Mouse (Mus musculus): Measurements from ENCODE around the gene Padi4. TPM values are rescaled to one million over a fixed set of nuclear protein-coding genes. Genes with fewer than 3 reads are reported as not detected.

Padi4 gene
- polyA plus RNA-seq, 1 experiment from 2014 or later, result 0.20 TPM

DNA sequence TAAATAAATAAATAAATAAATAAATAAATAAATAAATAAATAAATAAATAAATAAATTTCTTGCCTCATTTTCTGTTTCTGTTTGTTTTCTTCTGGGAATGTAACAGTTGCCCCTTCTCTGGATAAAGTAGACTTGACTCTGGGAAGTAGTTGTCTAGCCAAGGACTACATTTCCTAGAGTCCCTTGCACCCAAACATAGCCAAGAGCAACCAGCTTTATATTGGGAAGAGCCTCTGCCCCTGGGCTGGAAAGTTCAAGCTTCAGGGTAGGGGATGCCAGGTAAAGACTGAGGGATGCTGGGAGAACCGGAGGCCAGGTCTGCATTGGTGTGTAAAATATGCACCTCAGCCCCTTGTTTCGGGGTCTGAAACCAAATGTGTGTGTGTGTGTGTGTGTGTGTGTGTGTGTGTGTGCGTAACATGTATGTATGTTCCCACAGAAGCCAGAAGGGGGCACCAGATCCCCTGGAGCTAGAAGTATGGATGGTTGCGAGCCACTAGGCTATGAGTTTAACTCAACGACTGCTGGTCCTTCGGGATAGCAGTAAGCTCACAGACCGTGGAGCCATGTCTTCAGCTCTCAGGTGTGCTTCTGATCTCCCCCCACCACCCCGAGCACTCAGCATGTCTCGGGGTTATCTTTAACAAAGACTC, 10.4 kb upstream of the Padi4 start:
- Histone ChIP-seq H3K4me3 (replicated peaks) (no peak overlapping the region), H3K27me3 (replicated peaks) (no peaks in the 10 kb centered on the region), H3K4me1 (no peaks in the 10 kb centered on the region), H3K9me3 (replicated peaks) (no peaks in the 10 kb centered on the region), H3K9ac (replicated peaks) (no peak overlapping the region), H3K27ac (replicated peaks) (no peak overlapping the region), H3K4me2 (no peak overlapping the region), H3K36me3 (no peaks in the 10 kb centered on the region)
- WGBS, result 92% methylated on average over 9 of the region's 9 CpGs
- no peak for ATAC-seq (ENCODE audit: low FRiP score)

- WGBS, result 88% methylated on average over 9 of the region's 9 CpGs
- H3K9ac ChIP-seq (replicated peaks), result no peak overlapping the region
- no peak overlapping the region for H3K4me3 ChIP-seq (replicated peaks)
- no peak for ATAC-seq (ENCODE audit: low FRiP score)
- no peaks in the 10 kb centered on the region for H3K4me1 ChIP-seq
- H3K27ac ChIP-seq (replicated peaks), result no peak overlapping the region
- no peaks in the 10 kb centered on the region for H3K9me3 ChIP-seq (replicated peaks)
- no peak overlapping the region for H3K4me2 ChIP-seq
- no peaks in the 10 kb centered on the region for H3K27me3 ChIP-seq (replicated peaks)
- no peaks in the 10 kb centered on the region for H3K36me3 ChIP-seq
These were observed 8.8 kb upstream of the Padi4 start for GRCm38 (mm10) chr4:140782821-140783220.

- WGBS, result 65% methylated on average over 14 of the region's 14 CpGs
- H3K4me2 ChIP-seq, result no peak overlapping the region
- ATAC-seq (ENCODE audit: low FRiP score), result no peak
- H3K36me3 ChIP-seq, result no peaks in the 10 kb centered on the region
- no peaks in the 10 kb centered on the region for H3K27me3 ChIP-seq (replicated peaks)
- no peaks in the 10 kb centered on the region for H3K4me1 ChIP-seq
- no peak overlapping the region for H3K4me3 ChIP-seq (replicated peaks)
- no peak overlapping the region for H3K9ac ChIP-seq (replicated peaks)
- H3K9me3 ChIP-seq (replicated peaks), result no peaks in the 10 kb centered on the region
- no peak overlapping the region for H3K27ac ChIP-seq (replicated peaks)
These were observed 6.5 kb upstream of the Padi4 start for GRCm38 (mm10) chr4:140780507-140780906.

GRCm38 (mm10) chr4:140779803-140780397, 5.9 kb upstream of the Padi4 start:
- Histone ChIP-seq H3K36me3 (no peaks in the 10 kb centered on the region), H3K9me3 (replicated peaks) (no peaks in the 10 kb centered on the region), H3K27ac (replicated peaks) (no peak overlapping the region), H3K27me3 (replicated peaks) (no peaks in the 10 kb centered on the region), H3K4me2 (0 out of 2 replicates have a peak overlapping the region, but pooled peaks have one; percentile 3), H3K9ac (replicated peaks) (no peak overlapping the region), H3K4me1 (no peaks in the 10 kb centered on the region), H3K4me3 (replicated peaks) (no peak overlapping the region)
- 37% methylated on average over 19 of the region's 19 CpGs for WGBS
- no peak for ATAC-seq (ENCODE audit: low FRiP score)

DNA sequence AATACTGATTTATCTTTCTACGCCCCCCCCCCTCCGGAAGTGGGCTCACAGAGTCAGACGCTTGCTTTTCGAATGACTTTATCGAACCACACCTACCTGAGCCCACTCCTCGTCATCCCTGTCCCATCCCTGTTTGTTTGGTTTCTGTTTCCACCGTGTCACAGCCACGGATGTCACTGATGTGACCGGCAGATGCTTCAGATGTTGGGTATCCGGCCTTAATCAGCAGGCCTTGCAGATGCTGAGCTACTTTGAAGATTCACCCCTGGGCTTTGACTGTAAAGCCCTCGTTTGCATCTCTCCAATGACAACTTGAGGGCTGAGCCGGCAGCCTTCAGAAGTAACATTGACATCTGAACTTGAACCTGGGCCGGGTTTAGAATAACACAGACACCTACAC, 2.6 kb upstream of the Padi4 start:
- Histone ChIP-seq H3K36me3 (no peaks in the 10 kb centered on the region), H3K4me2 (no peak overlapping the region), H3K9ac (replicated peaks) (no peak overlapping the region), H3K4me1 (no peaks in the 10 kb centered on the region), H3K27me3 (replicated peaks) (no peaks in the 10 kb centered on the region), H3K4me3 (replicated peaks) (no peak overlapping the region), H3K9me3 (replicated peaks) (no peaks in the 10 kb centered on the region), H3K27ac (replicated peaks) (no peak overlapping the region)
- no peak for ATAC-seq (ENCODE audit: low FRiP score)
- 75% methylated on average over 13 of the region's 13 CpGs for WGBS

- Histone ChIP-seq H3K9ac (replicated peaks) (no peak overlapping the region), H3K27ac (replicated peaks) (no peak overlapping the region), H3K36me3 (no peaks in the 10 kb centered on the region), H3K4me3 (replicated peaks) (no peak overlapping the region), H3K9me3 (replicated peaks) (no peaks in the 10 kb centered on the region), H3K27me3 (replicated peaks) (no peaks in the 10 kb centered on the region), H3K4me1 (no peaks in the 10 kb centered on the region), H3K4me2 (no peak overlapping the region)
- no peak for ATAC-seq (ENCODE audit: low FRiP score)
- WGBS, result 86% methylated on average over 10 of the region's 10 CpGs
These were observed 1.8 kb upstream of the Padi4 start for GRCm38 (mm10) chr4:140775876-140776275.

DNA sequence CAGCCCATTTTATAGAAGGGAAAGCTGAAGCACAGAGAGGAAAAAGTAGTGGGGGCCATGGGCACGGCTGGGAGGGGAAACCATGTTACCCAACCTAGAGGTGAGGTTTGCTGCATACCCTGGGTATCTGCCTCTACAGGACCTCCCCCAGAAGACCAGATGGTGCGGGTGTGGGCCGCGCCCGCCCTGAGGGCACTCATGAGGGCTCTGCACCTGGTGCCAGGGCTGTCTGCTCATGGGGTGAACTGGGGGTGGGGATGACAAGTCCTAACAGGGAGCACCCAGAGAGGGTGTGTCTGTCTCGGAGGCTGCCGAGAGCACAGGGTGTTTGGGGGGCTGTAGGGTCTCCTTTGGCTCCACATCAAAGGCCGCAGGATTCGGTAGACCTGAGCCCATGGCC, 857 bp upstream of the Padi4 start:
- Histone ChIP-seq H3K4me3 (replicated peaks) (no peak overlapping the region), H3K9me3 (replicated peaks) (no peaks in the 10 kb centered on the region), H3K27me3 (replicated peaks) (no peaks in the 10 kb centered on the region), H3K9ac (replicated peaks) (no peak overlapping the region), H3K36me3 (no peaks in the 10 kb centered on the region), H3K4me1 (0 out of 2 replicates have a peak, but pooled peaks cover 2% of the 10 kb centered on the region), H3K27ac (replicated peaks) (no peak overlapping the region), H3K4me2 (no peak overlapping the region)
- 71% methylated on average over 9 of the region's 9 CpGs for WGBS
- ATAC-seq (ENCODE audit: low FRiP score), result no peak

GRCm38 (mm10) chr4:140771091-140771490, 2.9 kb downstream of the Padi4 start:
- Histone ChIP-seq H3K4me3 (replicated peaks) (no peak overlapping the region), H3K27ac (replicated peaks) (no peak overlapping the region), H3K36me3 (no peaks in the 10 kb centered on the region), H3K9me3 (replicated peaks) (no peaks in the 10 kb centered on the region), H3K4me1 (0 out of 2 replicates have a peak, but pooled peaks cover 2% of the 10 kb centered on the region), H3K4me2 (no peak overlapping the region), H3K9ac (replicated peaks) (no peak overlapping the region), H3K27me3 (replicated peaks) (no peaks in the 10 kb centered on the region)
- 46% methylated on average over 4 of the region's 4 CpGs for WGBS
- no peak for ATAC-seq (ENCODE audit: low FRiP score)

GRCm38 (mm10) chr4:140770433-140770832, 3.6 kb downstream of the Padi4 start:
- H3K4me3 ChIP-seq (replicated peaks), result 0 out of 2 replicates have a peak overlapping the region, but pooled peaks have one; percentile 3

GRCm38 (mm10) chr4:140768973-140769372, 5.1 kb downstream of the Padi4 start:
- H3K9me3 ChIP-seq (replicated peaks), result no peaks in the 10 kb centered on the region
- no peak for ATAC-seq (ENCODE audit: low FRiP score)
- H3K27ac ChIP-seq (replicated peaks), result no peak overlapping the region
- 0 out of 2 replicates have a peak, but pooled peaks cover 2% of the 10 kb centered on the region for H3K4me1 ChIP-seq
- no peak overlapping the region for H3K9ac ChIP-seq (replicated peaks)
- no peaks in the 10 kb centered on the region for H3K27me3 ChIP-seq (replicated peaks)
- no peak overlapping the region for H3K4me3 ChIP-seq (replicated peaks)
- 67% methylated on average over 5 of the region's 5 CpGs for WGBS
- H3K4me2 ChIP-seq, result no peak overlapping the region
- H3K36me3 ChIP-seq, result no peaks in the 10 kb centered on the region

More at GRCm38 (mm10) chr4:140770433-140770832, 3.6 kb downstream of the Padi4 start:
- Histone ChIP-seq H3K27me3 (replicated peaks) (no peaks in the 10 kb centered on the region), H3K9me3 (replicated peaks) (no peaks in the 10 kb centered on the region), H3K27ac (replicated peaks) (no peak overlapping the region), H3K9ac (replicated peaks) (no peak overlapping the region), H3K36me3 (no peaks in the 10 kb centered on the region), H3K4me1 (0 out of 2 replicates have a peak, but pooled peaks cover 2% of the 10 kb centered on the region), H3K4me2 (peak overlapping the region; percentile 39)
- ATAC-seq (ENCODE audit: low FRiP score), result no peak
- WGBS, result 9% methylated on average over 13 of the region's 13 CpGs

- no peak for ATAC-seq (ENCODE audit: low FRiP score)
These were observed 8.1 kb downstream of the Padi4 start for GRCm38 (mm10) chr4:140765936-140766335.

GRCm38 (mm10) chr4:140763158-140763557, 10.9 kb downstream of the Padi4 start:
- ATAC-seq (ENCODE audit: low FRiP score), result no peak
- no peaks in the 10 kb centered on the region for H3K9me3 ChIP-seq (replicated peaks)
- H3K9ac ChIP-seq (replicated peaks), result no peak overlapping the region
- no peak overlapping the region for H3K27ac ChIP-seq (replicated peaks)
- H3K4me2 ChIP-seq, result no peak overlapping the region
- H3K36me3 ChIP-seq, result no peaks in the 10 kb centered on the region
- no peaks in the 10 kb centered on the region for H3K27me3 ChIP-seq (replicated peaks)
- H3K4me3 ChIP-seq (replicated peaks), result no peak overlapping the region
- H3K4me1 ChIP-seq, result peaks cover under 1% of the 10 kb centered on the region; the same call in 1 of the 2 replicates
- WGBS, result 18% methylated on average over 9 of the region's 9 CpGs

More at GRCm38 (mm10) chr4:140765936-140766335, 8.1 kb downstream of the Padi4 start:
- no peaks in the 10 kb centered on the region for H3K27me3 ChIP-seq (replicated peaks)
- H3K27ac ChIP-seq (replicated peaks), result no peak overlapping the region
- no peak overlapping the region for H3K9ac ChIP-seq (replicated peaks)
- WGBS, result 88% methylated on average over 3 of the region's 3 CpGs
- no peaks in the 10 kb centered on the region for H3K36me3 ChIP-seq
- H3K9me3 ChIP-seq (replicated peaks), result no peaks in the 10 kb centered on the region
- H3K4me3 ChIP-seq (replicated peaks), result no peak overlapping the region
- H3K4me2 ChIP-seq, result no peak overlapping the region
- 0 out of 2 replicates have a peak, but pooled peaks cover 2% of the 10 kb centered on the region for H3K4me1 ChIP-seq
